Mouse (Mus musculus): Measurements from ENCODE around the gene Dmtf1. TPM values are rescaled to one million over a fixed set of nuclear protein-coding genes. Genes with fewer than 3 reads are reported as not detected.

The Dmtf1 gene
- total RNA-seq, 2 experiments from 2014 or later, result 58.6 to 62.0 TPM

DNA sequence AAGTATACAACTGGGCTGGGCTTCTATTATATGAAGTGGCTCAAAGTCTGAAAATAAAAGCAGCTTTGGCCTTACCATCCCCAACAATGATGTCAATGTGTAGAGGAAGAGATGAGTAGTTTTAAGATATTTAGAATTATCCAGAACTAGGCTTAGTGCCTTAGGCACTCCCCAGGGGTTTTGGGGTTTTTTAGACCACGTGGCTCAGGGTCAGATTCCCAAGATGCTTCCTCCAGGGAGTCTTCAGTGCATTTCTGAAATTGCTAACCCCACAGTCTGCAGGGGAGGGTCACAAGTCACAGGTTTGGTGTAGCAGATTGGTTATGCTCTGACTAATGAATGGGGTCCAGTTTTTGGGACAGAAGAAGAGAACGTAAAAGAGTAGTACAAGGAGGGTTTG, 50.3 kb downstream of the Dmtf1 start:
- intact Hi-C loops (cut with DNase I), result no loop called here
- DNase-seq (ENCODE audit: low spot score in 2 of 2), result no peak

DNA sequence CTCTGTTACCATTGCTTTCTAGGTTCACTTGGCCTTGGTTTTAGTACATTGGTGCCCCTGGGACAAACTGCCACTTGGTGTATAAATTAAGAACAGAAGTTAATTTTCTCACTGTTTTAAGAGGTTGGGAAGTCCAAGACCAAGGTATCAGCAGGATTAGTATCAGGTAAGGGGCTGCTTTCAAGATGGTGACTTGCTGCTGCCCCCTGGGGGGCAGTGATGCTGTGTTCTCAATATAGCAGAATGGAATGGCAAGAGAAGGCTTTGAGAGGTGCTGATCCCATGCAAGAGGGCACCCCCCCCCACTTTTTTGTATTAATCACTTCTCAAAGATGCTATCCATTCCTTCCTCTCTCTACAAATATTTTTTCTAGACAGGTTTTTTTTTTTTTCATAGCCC, 52.0 kb downstream of the Dmtf1 start:
- DNase-seq (ENCODE audit: low spot score in 2 of 2), result no peak
- intact Hi-C loops (cut with DNase I), result no loop called here

DNA sequence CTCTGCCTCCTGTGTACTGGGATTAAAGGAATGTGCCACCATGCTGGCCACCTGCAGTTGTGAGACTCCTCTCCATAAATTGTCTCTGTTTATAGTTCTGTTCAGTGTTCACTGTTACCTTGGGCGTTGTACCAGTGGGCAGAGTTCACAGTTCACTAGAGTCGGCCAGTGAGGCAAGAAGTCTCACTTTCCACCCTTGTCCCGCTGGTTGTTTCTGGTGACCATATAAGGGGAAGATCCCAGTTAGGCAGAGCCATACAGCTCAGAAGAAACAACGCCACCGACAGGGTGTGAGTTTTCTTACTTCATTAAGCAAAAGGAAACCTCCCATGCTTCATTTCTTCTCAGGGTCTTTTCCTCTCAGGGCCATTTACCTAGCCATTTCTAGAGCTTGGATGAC, 53.1 kb downstream of the Dmtf1 start:
- intact Hi-C loops (cut with DNase I), result no loop called here
- no peak for DNase-seq (ENCODE audit: low spot score in 2 of 2)

- no peak for DNase-seq (ENCODE audit: low spot score in 2 of 2)
- intact Hi-C loops (cut with DNase I), result no loop called here
These were observed 54.1 kb downstream of the Dmtf1 start for GRCm38 (mm10) chr5:9107296-9108089.

DNA sequence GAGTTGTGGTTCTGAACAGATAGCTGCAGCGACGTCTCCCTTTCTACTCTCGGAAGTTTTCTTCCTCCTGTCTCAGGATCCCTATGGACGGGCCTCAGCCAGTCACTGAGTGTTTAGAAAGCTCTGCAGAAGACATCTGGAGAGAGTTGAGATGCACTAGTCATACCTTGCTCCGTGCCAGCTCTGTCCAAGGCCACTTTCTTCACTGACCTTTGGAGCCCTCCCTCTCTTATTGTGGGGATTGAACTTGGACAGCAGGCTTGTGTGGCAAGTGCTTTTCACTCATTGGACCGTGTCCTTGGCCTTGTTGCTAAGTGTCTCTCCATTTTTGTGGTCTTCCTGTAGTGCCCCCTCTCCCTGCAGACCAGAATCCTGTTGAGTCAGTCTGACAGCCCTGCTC, 54.8 kb downstream of the Dmtf1 start:
- intact Hi-C loops (cut with DNase I), result no loop called here

DNA sequence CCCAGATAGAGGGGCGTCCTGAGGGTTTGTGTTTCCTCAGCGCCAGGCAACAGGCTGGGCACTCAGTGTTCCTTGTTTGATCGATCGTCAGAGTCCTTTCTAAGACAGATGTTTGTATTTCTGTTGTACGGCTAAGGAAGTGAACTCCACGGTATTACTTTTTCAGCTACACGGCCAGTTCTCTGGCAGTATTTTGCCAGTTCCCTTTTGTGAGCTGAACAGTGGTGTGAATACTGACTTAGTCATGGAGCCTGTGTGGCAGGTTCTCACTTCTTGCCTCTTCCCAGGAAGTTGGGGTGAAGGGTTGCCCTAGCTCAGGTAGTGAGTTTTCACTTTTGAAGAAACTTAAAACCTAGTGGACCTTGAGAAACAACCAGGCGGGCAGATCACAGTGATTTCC, 57.6 kb downstream of the Dmtf1 start:
- intact Hi-C loops (cut with DNase I), result loop anchor here (5.0 kb wide), 1 partner anchor 107 kb away; the partner anchor contains the start of gene Crot

More for the DNA sequence above, 54.8 kb downstream of the Dmtf1 start:
- DNase-seq (ENCODE audit: low spot score in 2 of 2), result no peak

DNA sequence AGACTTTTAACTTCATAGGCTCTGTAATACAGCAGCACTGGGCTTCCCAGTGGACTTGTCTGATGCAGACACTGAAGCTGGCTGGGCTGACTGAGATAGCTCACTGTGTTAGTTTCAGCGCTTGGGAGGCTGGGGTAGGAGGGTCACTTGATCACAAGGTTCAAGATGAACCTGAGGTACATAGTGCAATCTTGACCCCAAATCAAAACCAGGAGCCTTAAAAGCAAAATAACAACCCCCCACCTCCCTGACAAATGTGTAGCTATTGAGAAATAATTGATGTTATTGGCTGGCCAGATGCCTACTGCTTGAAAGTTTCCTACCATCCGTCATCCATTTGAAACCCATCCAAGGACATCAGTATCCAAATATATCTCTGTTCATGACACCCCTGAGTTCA, 58.9 kb downstream of the Dmtf1 start:
- intact Hi-C loops (cut with DNase I), result loop anchor here (5.0 kb wide), 1 partner anchor 105 kb away; the partner anchor contains the start of gene Crot
- no peak for DNase-seq (ENCODE audit: low spot score in 2 of 2)

More for the DNA sequence above, 57.6 kb downstream of the Dmtf1 start:
- no peak for DNase-seq (ENCODE audit: low spot score in 2 of 2)

- intact Hi-C loops (cut with DNase I), result loop anchor here (5.0 kb wide), 1 partner anchor 104 kb away; the partner anchor contains the start of gene Crot
- DNase-seq (ENCODE audit: low spot score in 2 of 2), result peak in 1 of 2 experiments; percentile 26
These were observed 60.5 kb downstream of the Dmtf1 start for GRCm38 (mm10) chr5:9100849-9101801.

GRCm38 (mm10) chr5:9100207-9100848, 61.2 kb downstream of the Dmtf1 start, which contains the start of gene Tmem243:
Gene Tmem243, plus strand, starts transcription at chr5:9100668.
- intact Hi-C loops (cut with DNase I), result loop anchor here (5.0 kb wide), 1 partner anchor 103 kb away; the partner anchor contains the start of gene Crot
- peak; percentile 88 to 90 for DNase-seq (ENCODE audit: low spot score in 2 of 2)

- intact Hi-C loops (cut with DNase I), result no loop called here
- DNase-seq (ENCODE audit: low spot score in 2 of 2), result no peak
These were observed 68.1 kb downstream of the Dmtf1 start for GRCm38 (mm10) chr5:9093490-9093889.

- DNase-seq (ENCODE audit: low spot score in 2 of 2), result no peak
- intact Hi-C loops (cut with DNase I), result no loop called here
These were observed 68.9 kb downstream of the Dmtf1 start for GRCm38 (mm10) chr5:9092716-9093115.

- intact Hi-C loops (cut with DNase I), result no loop called here
- no peak for DNase-seq (ENCODE audit: low spot score in 2 of 2)
These were observed 71.0 kb downstream of the Dmtf1 start for GRCm38 (mm10) chr5:9090493-9091106.

- intact Hi-C loops (cut with DNase I), result no loop called here
These were observed 74.5 kb downstream of the Dmtf1 start for GRCm38 (mm10) chr5:9086924-9087719.

DNA sequence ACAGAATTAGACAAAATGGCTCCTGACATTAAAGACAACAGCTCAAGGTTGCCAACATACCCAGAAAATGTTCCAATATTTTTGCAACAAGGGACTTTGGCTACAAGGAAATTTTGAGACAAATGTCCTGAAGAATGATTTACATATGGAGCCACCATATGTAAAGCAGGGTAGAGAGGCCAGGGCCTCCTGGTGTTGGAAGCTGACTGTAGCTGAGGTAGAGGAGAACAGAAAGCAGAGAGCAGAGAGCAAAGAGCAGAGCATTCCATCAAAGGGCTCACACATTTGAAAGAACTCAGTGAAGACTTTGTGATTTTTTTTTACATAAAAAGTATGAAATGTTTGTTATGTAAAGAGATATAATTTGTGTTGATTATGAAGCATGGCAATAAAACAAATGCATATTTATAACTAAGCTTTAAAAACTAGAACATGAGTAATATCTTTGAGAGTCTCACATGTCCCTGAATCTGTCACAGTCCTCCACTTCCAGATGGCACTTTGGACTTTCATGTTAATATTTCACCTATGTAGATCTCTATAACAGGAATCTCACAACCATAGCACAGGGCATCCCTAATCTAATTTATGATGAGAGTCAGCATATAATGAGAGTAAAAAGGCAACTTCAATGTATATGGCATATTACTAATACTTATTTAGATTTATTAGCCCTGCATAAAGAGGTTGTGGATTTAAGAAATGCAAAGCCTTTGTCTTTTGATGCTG, 81.6 kb downstream of the Dmtf1 start:
- intact Hi-C loops (cut with DNase I), result no loop called here

More at GRCm38 (mm10) chr5:9086924-9087719, 74.5 kb downstream of the Dmtf1 start:
- no peak for DNase-seq (ENCODE audit: low spot score in 2 of 2)

DNA sequence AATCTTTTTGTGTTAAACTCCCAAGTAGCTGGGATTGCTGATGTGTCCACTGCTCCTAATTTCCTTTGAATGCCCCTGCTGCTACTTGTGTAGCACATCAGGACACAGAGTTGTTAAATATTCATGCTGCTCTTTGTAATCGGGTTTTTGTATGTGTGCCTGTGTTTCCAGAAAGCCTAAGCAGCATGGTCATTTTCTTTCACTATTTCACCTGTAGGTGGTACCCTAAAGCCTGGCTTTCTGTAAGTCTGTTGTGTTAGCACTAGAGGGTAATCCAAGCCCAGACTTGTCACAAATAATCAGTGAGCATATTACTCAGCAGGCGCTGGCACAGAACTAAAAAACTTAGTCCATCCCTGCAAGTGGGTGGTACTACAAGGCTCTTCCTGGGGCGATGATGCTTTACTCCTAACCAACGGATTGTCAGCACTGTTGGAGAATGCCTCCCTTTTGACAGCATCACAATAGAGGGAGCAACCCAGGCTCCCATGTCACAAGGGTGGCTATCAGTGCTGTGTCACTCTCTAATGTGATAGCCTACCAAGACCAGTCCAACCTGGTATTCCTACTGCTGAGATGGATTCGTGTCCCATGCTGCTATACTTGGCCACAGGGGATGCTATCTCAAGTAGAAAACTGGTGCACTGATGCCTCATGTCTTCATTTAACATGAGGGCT, 88.3 kb downstream of the Dmtf1 start:
- peak in 1 of 2 experiments; percentile 29 for DNase-seq (ENCODE audit: low spot score in 2 of 2)
- intact Hi-C loops (cut with DNase I), result loop anchor here (2.0 kb wide), 1 partner anchor 39 kb away; no protein-coding TSS in a partner anchor

More for the DNA sequence above, 81.6 kb downstream of the Dmtf1 start:
- DNase-seq (ENCODE audit: low spot score in 2 of 2), result no peak

GRCm38 (mm10) chr5:9071360-9071759, 90.2 kb downstream of the Dmtf1 start:
- no peak for DNase-seq (ENCODE audit: low spot score in 2 of 2)
- intact Hi-C loops (cut with DNase I), result no loop called here

DNA sequence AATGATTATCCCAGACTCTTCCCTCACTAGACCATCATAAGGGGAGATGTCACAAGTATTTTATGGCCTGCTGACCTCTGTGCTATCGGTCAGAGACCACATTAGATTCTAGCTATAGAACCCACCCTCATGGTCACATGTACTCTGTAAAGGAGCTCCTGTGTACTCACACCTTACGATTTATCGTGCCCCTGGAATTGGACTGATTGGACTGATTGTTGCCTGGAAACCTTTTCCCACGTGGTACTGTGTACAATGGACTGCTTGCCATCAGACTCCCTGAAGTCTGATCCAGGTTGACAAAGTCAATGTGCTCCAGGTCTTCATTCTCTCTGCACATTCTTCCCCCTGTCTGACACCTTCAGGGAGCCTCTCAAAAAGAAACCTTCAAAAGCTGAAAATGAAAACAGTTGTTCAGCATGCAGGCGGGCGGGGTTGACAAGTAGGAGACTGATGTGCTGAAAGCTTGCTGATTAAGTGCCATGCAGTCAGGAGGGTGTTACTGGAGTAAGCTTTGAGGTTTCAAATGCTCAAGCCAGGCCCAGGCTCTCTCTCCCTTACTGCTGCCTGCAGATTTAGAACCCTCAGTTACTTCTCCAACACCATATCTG, 91.9 kb downstream of the Dmtf1 start:
- no peak for DNase-seq (ENCODE audit: low spot score in 2 of 2)
- intact Hi-C loops (cut with DNase I), result loop anchor here (10.0 kb wide), 1 partner anchor 355 kb away; no protein-coding TSS in a partner anchor

Measured in left cerebral cortex, postnatal 25 days (tissue).